Mouse (Mus musculus) stomach, postnatal 0 days (tissue): ENCODE measurements around the gene Plcd3.

Experiments
- CTCF ChIP-seq: IDR thresholded peaks from 2 replicates; pipeline ENCODE4 v1.5.1; 2016; ENCODE audit warnings: antibody characterized with exemption, low read depth, mild to moderate bottlenecking, moderate library complexity
- EP300 ChIP-seq: optimal IDR thresholded peaks from 2 replicates; pipeline ENCODE3; 2016; ENCODE audit warnings: antibody characterized with exemption

- TF ChIP-seq CTCF, result no peak
- no peak for TF ChIP-seq EP300
Measured at GRCm38 (mm10) chr11:103026901-103027300, 74.6 kb downstream of the Plcd3 start.
